Mouse (Mus musculus) intestine, embryonic 16.5 days (tissue): Measurements from ENCODE around the gene Prnd. TPM values are rescaled to one million over a fixed set of nuclear protein-coding genes. Genes with fewer than 3 reads are reported as not detected.
A peak's percentile ranks its signal among the peaks of the same experiment; 100 is the strongest.

Experiments used
- ATAC-seq: fragments of 200-750 bp; cut with Nextera tagmentation; 2 replicates; pipeline ENCODE4 v1.8.0; 2017; ENCODE audit warnings: moderate TSS enrichment, moderate library complexity
- H3K27ac ChIP-seq: fragments of 300-500 bp; sonication (generic); 2 replicates; pipeline ENCODE4 v1.5.1; 2014; ENCODE audit warnings: mild to moderate bottlenecking, low read length
- H3K27me3 ChIP-seq: fragments of 300-500 bp; sonication (generic); replicated peaks from 2 replicates; pipeline ENCODE4 v1.6.1; 2014; ENCODE audit warnings: low read length, control low read depth, mixed read lengths; ENCODE audit not compliant: control insufficient read depth, insufficient read depth
- H3K36me3 ChIP-seq: fragments of 300-500 bp; sonication (generic); 2 replicates; pipeline ENCODE4 v1.6.1; 2014; ENCODE audit warnings: low read length, control low read depth; ENCODE audit not compliant: control insufficient read depth, insufficient read depth
- H3K4me1 ChIP-seq: fragments of 300-500 bp; sonication (generic); 2 replicates; pipeline ENCODE4 v1.6.1; 2014; ENCODE audit warnings: low read length, control low read depth, mixed read lengths; ENCODE audit not compliant: control insufficient read depth, insufficient read depth
- H3K4me2 ChIP-seq: fragments of 300-500 bp; sonication (generic); 2 replicates; pipeline ENCODE4 v1.6.1; 2014; ENCODE audit warnings: low read depth, low read length, control low read depth
- H3K4me3 ChIP-seq: fragments of 300-500 bp; sonication (generic); 2 replicates; pipeline ENCODE4 v1.5.1; 2014; ENCODE audit warnings: mild to moderate bottlenecking, low read length
- H3K9ac ChIP-seq: fragments of 300-500 bp; sonication (generic); 2 replicates; pipeline ENCODE4 v1.6.1; 2014; ENCODE audit warnings: low read depth, low read length
- H3K9me3 ChIP-seq: fragments of 300-500 bp; sonication (generic); 2 replicates; pipeline ENCODE4 v1.6.1; 2016; ENCODE audit warnings: low read length, control low read depth; ENCODE audit not compliant: control insufficient read depth
- WGBS: fragments of 180-500 bp; shearing (Covaris S2); extraction: QIAGEN DNeasy Blood & Tissue Kit; methylation state at CpG from one replicate; pipeline ENCODE4 v1.1.7; 2014; 5-methylcytosine and 5-hydroxymethylcytosine counted together
- polyA plus RNA-seq: library from polyadenylated mRNA; unstranded; fragments of >200 nt; fragmentation: Nextera tagmentation; extraction: Ambion mirVana; gene quantifications from 2 replicates; pipeline ENCODE4 v1.2.1, GENCODE M21; 2015

The Prnd gene
- polyA plus RNA-seq, 1 experiment from 2014 or later: 28.8 TPM

- Histone ChIP-seq H3K4me1 (no peaks in the 10 kb centered on the region), H3K9ac (no peak overlapping the region)
- WGBS: 79% methylated on average over 3 of the region's 3 CpGs
Observed at GRCm38 (mm10) chr2:131948156-131948555, 2.5 kb upstream of the Prnd start.

DNA sequence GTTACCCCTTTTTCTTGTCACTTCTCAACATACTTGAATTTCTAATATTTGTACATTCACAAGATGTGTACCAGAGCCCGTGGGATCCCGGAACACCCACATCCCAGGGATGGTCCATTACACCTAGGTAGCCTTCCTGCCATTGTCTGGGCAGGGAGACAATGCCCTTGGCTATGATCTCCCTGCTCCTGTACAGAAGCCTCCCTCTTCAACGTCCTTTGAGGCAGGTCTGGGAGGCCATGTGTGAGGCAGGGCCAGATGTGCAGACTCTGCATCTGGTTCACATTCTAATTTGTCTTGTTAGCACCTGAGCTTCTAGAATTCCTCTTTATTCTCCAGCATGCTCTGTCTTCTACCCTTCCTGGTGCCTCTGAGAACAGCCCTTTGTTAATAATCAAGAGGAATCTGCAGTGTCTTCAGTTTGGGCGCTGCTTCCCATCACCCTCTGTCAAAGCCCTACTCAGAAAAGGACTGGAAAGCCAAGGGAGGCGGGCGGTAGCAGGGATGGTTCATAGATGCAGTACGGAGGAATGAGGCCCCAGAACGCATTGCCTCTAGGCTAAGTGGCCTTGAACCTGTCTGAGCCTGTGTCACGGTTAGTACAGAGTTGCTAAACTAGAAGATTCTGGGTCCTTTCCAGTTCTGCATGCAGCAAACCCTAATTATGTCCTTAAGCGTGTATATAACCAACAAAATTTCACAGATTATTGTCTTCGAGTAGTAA, 1.6 kb upstream of the Prnd start:
- Histone ChIP-seq H3K36me3 (no peaks in the 10 kb centered on the region), H3K4me3 (no peak overlapping the region), H3K27ac (no peak overlapping the region), H3K9me3 (no peaks in the 10 kb centered on the region), H3K9ac (no peak overlapping the region), H3K27me3 (peaks cover 14% of the 10 kb centered on the region; the same call in 1 of the 2 replicates), H3K4me1 (no peaks in the 10 kb centered on the region), H3K4me2 (no peak overlapping the region)
- 63% methylated on average over 11 of the region's 11 CpGs for WGBS
- no peak for ATAC-seq

More at GRCm38 (mm10) chr2:131948156-131948555, 2.5 kb upstream of the Prnd start:
- no peaks in the 10 kb centered on the region for H3K36me3 ChIP-seq
- H3K27ac ChIP-seq: no peak overlapping the region
- H3K9me3 ChIP-seq: no peaks in the 10 kb centered on the region
- no peak overlapping the region for H3K4me3 ChIP-seq
- ATAC-seq: no peak
- peaks cover 9% of the 10 kb centered on the region; the same call in 1 of the 2 replicates for H3K27me3 ChIP-seq
- no peak overlapping the region for H3K4me2 ChIP-seq

GRCm38 (mm10) chr2:131949767-131950597, 679 bp upstream of the Prnd start:
- H3K9ac ChIP-seq: no peak overlapping the region
- 44% methylated on average over 9 of the region's 9 CpGs for WGBS
- H3K27me3 ChIP-seq: peaks cover 17% of the 10 kb centered on the region; the same call in 1 of the 2 replicates
- H3K4me3 ChIP-seq: no peak overlapping the region
- no peak overlapping the region for H3K27ac ChIP-seq
- H3K36me3 ChIP-seq: no peaks in the 10 kb centered on the region
- no peaks in the 10 kb centered on the region for H3K9me3 ChIP-seq
- H3K4me2 ChIP-seq: no peak overlapping the region
- ATAC-seq: no peak
- no peaks in the 10 kb centered on the region; the same call in 1 of the 2 replicates for H3K4me1 ChIP-seq

DNA sequence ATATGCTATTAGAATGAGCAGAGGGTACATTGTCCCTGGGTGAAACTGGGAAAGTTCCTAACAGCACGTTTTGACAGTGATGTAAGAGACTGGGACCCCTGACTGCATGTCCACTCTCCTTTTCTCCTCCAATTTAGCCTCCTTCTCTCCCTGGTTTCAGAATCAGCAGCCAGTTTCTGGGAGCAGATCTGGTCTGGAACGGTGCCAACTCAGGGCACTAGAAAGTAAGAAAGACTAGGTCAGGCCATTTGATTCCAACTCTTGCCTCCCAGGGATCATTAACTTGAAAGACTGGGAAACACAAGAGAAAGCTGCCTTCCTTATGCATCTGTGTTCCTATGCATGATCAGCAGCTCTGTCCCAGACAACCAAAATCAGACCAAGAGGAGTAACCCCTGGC, 1.8 kb downstream of the Prnd start:
- H3K4me3 ChIP-seq: no peak overlapping the region
- H3K4me2 ChIP-seq: no peak overlapping the region
- no peaks in the 10 kb centered on the region for H3K36me3 ChIP-seq
- no peak for ATAC-seq
- no peak overlapping the region for H3K9ac ChIP-seq
- H3K9me3 ChIP-seq: no peaks in the 10 kb centered on the region
- H3K27me3 ChIP-seq: peaks cover 17% of the 10 kb centered on the region; the same call in 1 of the 2 replicates
- WGBS: 57% methylated on average over 2 of the region's 2 CpGs
- no peak overlapping the region for H3K27ac ChIP-seq
- H3K4me1 ChIP-seq: peaks cover 3% of the 10 kb centered on the region; the same call in 1 of the 2 replicates

DNA sequence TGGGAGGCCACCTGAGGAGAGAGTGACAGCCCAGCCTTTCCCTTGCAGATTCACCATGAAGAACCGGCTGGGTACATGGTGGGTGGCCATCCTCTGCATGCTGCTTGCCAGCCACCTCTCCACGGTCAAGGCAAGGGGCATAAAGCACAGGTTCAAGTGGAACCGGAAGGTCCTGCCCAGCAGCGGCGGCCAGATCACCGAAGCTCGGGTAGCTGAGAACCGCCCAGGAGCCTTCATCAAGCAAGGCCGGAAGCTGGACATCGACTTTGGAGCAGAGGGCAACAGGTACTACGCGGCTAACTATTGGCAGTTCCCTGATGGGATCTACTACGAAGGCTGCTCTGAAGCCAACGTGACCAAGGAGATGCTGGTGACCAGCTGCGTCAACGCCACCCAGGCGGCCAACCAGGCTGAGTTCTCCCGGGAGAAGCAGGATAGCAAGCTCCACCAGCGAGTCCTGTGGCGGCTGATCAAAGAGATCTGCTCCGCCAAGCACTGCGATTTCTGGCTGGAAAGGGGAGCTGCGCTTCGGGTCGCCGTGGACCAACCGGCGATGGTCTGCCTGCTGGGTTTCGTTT, 2.4 kb downstream of the Prnd start:
- peak overlapping the region; percentile 47 for H3K4me2 ChIP-seq
- peak overlapping the region; percentile 23; the same call in 1 of the 2 replicates for H3K9ac ChIP-seq
- WGBS: 13% methylated on average over 29 of the region's 29 CpGs
- no peak overlapping the region for H3K27ac ChIP-seq
- peak overlapping the region; percentile 31 for H3K4me3 ChIP-seq
- H3K27me3 ChIP-seq: peaks cover 17% of the 10 kb centered on the region; the same call in 1 of the 2 replicates
- no peak for ATAC-seq
- H3K36me3 ChIP-seq: no peaks in the 10 kb centered on the region
- H3K9me3 ChIP-seq: no peaks in the 10 kb centered on the region
- peaks cover 3% of the 10 kb centered on the region; the same call in 1 of the 2 replicates for H3K4me1 ChIP-seq

DNA sequence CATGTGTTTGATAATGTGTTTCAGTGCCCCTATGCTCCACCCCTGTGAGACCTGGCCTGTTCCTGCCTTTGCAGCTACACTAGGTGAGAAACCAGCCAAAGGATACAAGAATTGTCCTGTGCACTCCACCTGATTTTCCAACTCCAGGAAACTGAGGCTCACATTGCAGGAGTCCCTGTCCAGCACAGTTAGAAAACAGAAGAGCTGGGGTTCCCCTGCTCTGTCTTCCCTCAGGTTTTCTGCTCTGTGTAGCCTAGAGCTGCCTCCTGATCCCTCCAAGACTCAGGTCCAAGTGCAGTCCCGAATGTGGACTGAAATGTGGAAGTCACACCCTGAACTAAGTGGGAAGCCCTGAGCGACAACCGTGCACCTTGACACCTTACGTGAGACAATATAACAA, 3.0 kb downstream of the Prnd start:
- H3K9me3 ChIP-seq: no peaks in the 10 kb centered on the region
- H3K27me3 ChIP-seq: peaks cover 17% of the 10 kb centered on the region; the same call in 1 of the 2 replicates
- H3K4me3 ChIP-seq: peak overlapping the region; percentile 31; the same call in 1 of the 2 replicates
- ATAC-seq: no peak
- H3K9ac ChIP-seq: peak overlapping the region; percentile 23; the same call in 1 of the 2 replicates
- H3K36me3 ChIP-seq: no peaks in the 10 kb centered on the region
- H3K4me2 ChIP-seq: peak overlapping the region; percentile 47
- WGBS: 85% methylated on average over 4 of the region's 4 CpGs
- no peak overlapping the region for H3K27ac ChIP-seq
- H3K4me1 ChIP-seq: peaks cover 3% of the 10 kb centered on the region; the same call in 1 of the 2 replicates

DNA sequence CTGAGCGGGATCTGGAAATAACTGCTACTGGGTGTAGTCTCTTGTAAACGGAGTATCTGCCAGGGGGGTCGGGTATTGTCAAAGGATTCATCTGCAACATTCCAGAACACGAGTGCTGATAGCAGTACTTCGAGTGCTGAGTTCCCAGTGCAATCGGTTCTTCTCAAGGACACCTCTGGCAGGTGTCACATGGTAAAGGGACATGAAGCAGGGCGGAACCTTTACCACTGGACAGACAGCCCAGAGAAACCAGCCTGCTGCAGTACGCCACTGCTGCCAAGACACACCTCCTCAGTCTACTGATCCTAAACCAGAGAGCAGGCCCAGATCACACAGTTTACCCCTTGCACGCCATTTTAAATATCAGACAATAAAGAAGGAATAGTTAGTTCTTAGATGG, 4.2 kb downstream of the Prnd start:
- H3K4me3 ChIP-seq: peak overlapping the region; percentile 41
- H3K9ac ChIP-seq: no peak overlapping the region
- H3K27ac ChIP-seq: 0 out of 2 replicates have a peak overlapping the region, but pooled peaks have one; percentile 20
- H3K4me1 ChIP-seq: peaks cover 3% of the 10 kb centered on the region; the same call in 1 of the 2 replicates
- no peaks in the 10 kb centered on the region for H3K36me3 ChIP-seq
- H3K27me3 ChIP-seq: peaks cover 17% of the 10 kb centered on the region; the same call in 1 of the 2 replicates
- ATAC-seq: peak; percentile 77
- no peaks in the 10 kb centered on the region for H3K9me3 ChIP-seq
- 39% methylated on average over 9 of the region's 9 CpGs for WGBS
- peak overlapping the region; percentile 62 for H3K4me2 ChIP-seq

- peaks cover 17% of the 10 kb centered on the region; the same call in 1 of the 2 replicates for H3K27me3 ChIP-seq
- peak; percentile 84 for ATAC-seq
- no peaks in the 10 kb centered on the region for H3K9me3 ChIP-seq
- peak overlapping the region; percentile 41 for H3K4me3 ChIP-seq
- H3K36me3 ChIP-seq: no peaks in the 10 kb centered on the region
- peak overlapping the region; percentile 62 for H3K4me2 ChIP-seq
- WGBS: 3% methylated on average over 17 of the region's 17 CpGs
- H3K4me1 ChIP-seq: peaks cover 3% of the 10 kb centered on the region; the same call in 1 of the 2 replicates
- H3K9ac ChIP-seq: no peak overlapping the region
- H3K27ac ChIP-seq: 0 out of 2 replicates have a peak overlapping the region, but pooled peaks have one; percentile 20
Observed at GRCm38 (mm10) chr2:131955264-131955663, 4.6 kb downstream of the Prnd start.
